Comparison of ENCODE assay signal across 8 mouse cellular contexts in the genomic region with DNA sequence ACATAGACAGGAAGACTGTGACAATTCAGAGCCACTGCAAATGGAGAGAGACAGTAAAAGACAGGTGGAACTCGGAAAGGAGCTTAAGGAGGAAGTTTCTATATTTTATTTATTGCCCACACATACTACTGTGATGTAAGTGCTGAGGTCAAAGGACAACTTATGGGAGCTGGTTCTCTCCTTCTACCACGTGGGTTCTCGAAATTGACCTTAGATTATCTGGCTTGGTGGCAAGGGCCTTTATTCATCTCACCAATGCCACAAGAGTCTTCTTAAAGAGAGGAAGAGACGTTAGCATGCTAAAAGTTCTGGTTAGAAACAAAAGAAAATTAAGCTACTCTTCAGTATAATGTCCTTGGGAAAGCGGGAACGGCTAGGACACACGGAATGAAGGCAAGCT. TPM values are rescaled to one million over a fixed set of nuclear protein-coding genes. Genes with fewer than 3 reads are reported as not detected.
A peak's percentile ranks its signal among the peaks of the same experiment; 100 is the strongest.
DNase-seq lines count a peak whose midpoint lies in the region; ATAC-seq lines count a peak whose summit lies in the region.

No protein-coding gene starts in this region.

- no peak for ATAC-seq in kidney, embryonic 14.5 days (ENCODE audit: low FRiP score, low TSS enrichment)
- no peak for ATAC-seq in hindbrain, embryonic 13.5 days (ENCODE audit: low FRiP score)
- ATAC-seq in midbrain, embryonic 14.5 days (ENCODE audit: low FRiP score, low TSS enrichment): no peak

- no peaks in the 10 kb centered on the region; the same call in 1 of the 2 replicates for H3K36me3 ChIP-seq in kidney, embryonic 14.5 days (ENCODE audit: control insufficient read depth, insufficient read depth, low read length)
- H3K36me3 ChIP-seq in hindbrain, embryonic 13.5 days: no peaks in the 10 kb centered on the region
- H3K36me3 ChIP-seq in midbrain, embryonic 14.5 days (ENCODE audit: control insufficient read depth, insufficient read depth, low read length): no peaks in the 10 kb centered on the region

- H3K4me3 ChIP-seq in kidney, embryonic 14.5 days (ENCODE audit: low read length): peak overlapping the region; percentile 91
- peak overlapping the region; percentile 74 for H3K4me3 ChIP-seq in brown adipose tissue, adult 24 weeks (ENCODE audit: insufficient read depth, low read depth, low read length)
- peak overlapping the region; percentile 94 for H3K4me3 ChIP-seq in hindbrain, embryonic 13.5 days
- H3K4me3 ChIP-seq in midbrain, embryonic 14.5 days (replicated peaks; ENCODE audit: low read depth, low read length): peak overlapping the region; percentile 72

- H3K9ac ChIP-seq in kidney, embryonic 14.5 days (ENCODE audit: low read depth, low read length): peak overlapping the region; percentile 96
- H3K9ac ChIP-seq in hindbrain, embryonic 13.5 days: peak overlapping the region; percentile 97
- peak overlapping the region; percentile 97 for H3K9ac ChIP-seq in midbrain, embryonic 14.5 days (replicated peaks; ENCODE audit: low read length)

- 11% methylated on average over 7 of the region's 7 CpGs for WGBS in kidney, embryonic 14.5 days
- 24% methylated on average over 7 of the region's 7 CpGs for WGBS in hindbrain, embryonic 13.5 days
- 22% methylated on average over 7 of the region's 7 CpGs for WGBS in midbrain, embryonic 14.5 days

- peak overlapping the region; percentile 86 for H3K4me2 ChIP-seq in kidney, embryonic 14.5 days (replicated peaks; ENCODE audit: low read depth, low read length)
- peak overlapping the region; percentile 84 for H3K4me2 ChIP-seq in hindbrain, embryonic 13.5 days
- peak overlapping the region; percentile 83 for H3K4me2 ChIP-seq in midbrain, embryonic 14.5 days (ENCODE audit: low read length)

- peak overlapping the region; percentile 100 for H3K27ac ChIP-seq in kidney, embryonic 14.5 days (ENCODE audit: low read depth, low read length)
- peak overlapping the region; percentile 61; the same call in 1 of the 2 replicates for H3K27ac ChIP-seq in brown adipose tissue, adult 24 weeks (replicated peaks; ENCODE audit: low read depth, low read length)
- peak overlapping the region; percentile 100 for H3K27ac ChIP-seq in hindbrain, embryonic 13.5 days
- peak overlapping the region; percentile 100; the same call in 1 of the 2 replicates for H3K27ac ChIP-seq in midbrain, embryonic 14.5 days (replicated peaks; ENCODE audit: low read depth, low read length)

- 0 out of 2 replicates have a peak, but pooled peaks cover 2% of the 10 kb centered on the region for H3K9me3 ChIP-seq in kidney, embryonic 14.5 days (ENCODE audit: control insufficient read depth, low read length)
- H3K9me3 ChIP-seq in hindbrain, embryonic 13.5 days: no peaks in the 10 kb centered on the region; the same call in 1 of the 2 replicates
- H3K9me3 ChIP-seq in midbrain, embryonic 14.5 days (ENCODE audit: control insufficient read depth, low read length): no peaks in the 10 kb centered on the region

- peaks cover 5% of the 10 kb centered on the region for H3K4me1 ChIP-seq in kidney, embryonic 14.5 days (ENCODE audit: control insufficient read depth, insufficient read depth, low read length)
- peaks cover 5% of the 10 kb centered on the region for H3K4me1 ChIP-seq in brown adipose tissue, adult 24 weeks (ENCODE audit: control insufficient read depth, insufficient read depth, insufficient read length, low read length)
- H3K4me1 ChIP-seq in hindbrain, embryonic 13.5 days (replicated peaks): peaks cover 34% of the 10 kb centered on the region
- H3K4me1 ChIP-seq in midbrain, embryonic 14.5 days (ENCODE audit: control insufficient read depth, insufficient read depth, low read length): peaks cover 21% of the 10 kb centered on the region

- no peak for DNase-seq in kidney, adult 18-20 months
- DNase-seq in midbrain, embryonic 14.5 days: peak; percentile 2
- DNase-seq in left cerebral cortex, adult 11 months (ENCODE audit: low spot score): no peak
- no peak for DNase-seq in right cerebral cortex, adult 18-20 months
- no peak for DNase-seq in ovary, postnatal 10 days (ENCODE audit: low spot score)

- H3K27me3 ChIP-seq in kidney, embryonic 14.5 days (ENCODE audit: control insufficient read depth, insufficient read depth, low read length): no peaks in the 10 kb centered on the region
- H3K27me3 ChIP-seq in hindbrain, embryonic 13.5 days: no peaks in the 10 kb centered on the region
- H3K27me3 ChIP-seq in midbrain, embryonic 14.5 days (ENCODE audit: control insufficient read depth, insufficient read depth, low read length): no peaks in the 10 kb centered on the region

RNA-seq across cellular contexts. Expression of gene Creb1, which starts 0.9 kb away (rescaled TPM):
- 31.4 and 47.9 TPM in 2 replicates for polyA plus RNA-seq in kidney, embryonic 14.5 days (2014; fragmentation: Nextera tagmentation; extraction: Ambion mirVana)
- polyA plus RNA-seq in brown adipose tissue, adult 24 weeks (2012; ENCODE audit: insufficient read depth, insufficient read length, missing spikeins): 9.8 and 14.3 TPM in 2 replicates
- polyA plus RNA-seq in hindbrain, embryonic 13.5 days (2015; fragmentation: Nextera tagmentation; extraction: Ambion mirVana): 35.5 and 35.9 TPM in 2 replicates
- polyA plus RNA-seq in midbrain, embryonic 14.5 days (2014; fragmentation: Nextera tagmentation; extraction: Ambion mirVana): 49.6 and 58.1 TPM in 2 replicates
